Mouse (Mus musculus) kidney, adult 2 months (tissue): ENCODE results near the gene Prss53. TPM values are rescaled to one million over a fixed set of nuclear protein-coding genes. Genes with fewer than 3 reads are reported as not detected.
A peak's percentile ranks its signal among the peaks of the same experiment; 100 is the strongest.

Experiments used
- DNase-seq: peaks from one replicate; pipeline ENCODE4 v3.0.0; 2021
- H3K27ac ChIP-seq: fragments of 200-500 bp; 2 replicates; pipeline ENCODE4 v1.5.1; 2012; ENCODE audit warnings: low read depth, low read length, control low read depth, inconsistent platforms; ENCODE audit not compliant: insufficient read depth
- H3K27me3 ChIP-seq: fragments of 200-500 bp; replicated peaks from 2 replicates; pipeline ENCODE4 v1.6.1; 2012; ENCODE audit warnings: mild to moderate bottlenecking, moderate library complexity, low read length, inconsistent platforms; ENCODE audit not compliant: control insufficient read depth, insufficient read depth
- H3K36me3 ChIP-seq: fragments of 200-500 bp; 2 replicates; pipeline ENCODE4 v1.6.1; 2012; ENCODE audit warnings: mild to moderate bottlenecking, moderate library complexity, low read length, inconsistent platforms; ENCODE audit not compliant: control insufficient read depth, insufficient read depth
- H3K4me1 ChIP-seq: fragments of 200-500 bp; 2 replicates; pipeline ENCODE4 v1.6.1; 2011; ENCODE audit warnings: low read length; ENCODE audit not compliant: control insufficient read depth, insufficient read depth
- H3K4me3 ChIP-seq: fragments of 200-500 bp; 2 replicates; pipeline ENCODE4 v1.5.1; 2011; ENCODE audit warnings: mild to moderate bottlenecking, low read depth, low read length, control low read depth; ENCODE audit not compliant: insufficient read depth
- CTCF ChIP-seq: fragments of 200-500 bp; conservative IDR thresholded peaks from 2 replicates; pipeline ENCODE4 v1.5.1; 2011; ENCODE audit warnings: low read depth, mild to moderate bottlenecking, control low read depth, low read length, moderate library complexity, mixed read lengths; ENCODE audit not compliant: insufficient read depth, insufficient read length
- POLR2A ChIP-seq: fragments of 200-500 bp; IDR thresholded peaks from one replicate; pipeline ENCODE4 v1.6.1; 2011; ENCODE audit warnings: low read depth, low read length, control low read depth
- WGBS: fragments of 180-500 bp; shearing (Covaris S2); methylation state at CpG from one replicate; pipeline ENCODE4 v1.1.7; 2018; 5-methylcytosine and 5-hydroxymethylcytosine counted together
- polyA plus RNA-seq: library from polyadenylated mRNA; depleted of rRNA; stranded (reverse); fragments of >200 nt; gene quantifications from 2 replicates; pipeline ENCODE4 v1.2.3, GENCODE M21; 2012

Prss53 gene
- polyA plus RNA-seq, 1 experiment, result 5.1 TPM

GRCm38 (mm10) chr7:127876041-127876466 lies 14.7 kb downstream of the Prss53 start, which contains the start of gene Zfp646:
Zfp646 (plus strand) TSS chr7:127876221.
- peak within 1 kb of the TSS; percentile 95 for H3K27ac ChIP-seq
- H3K4me3 ChIP-seq, result peak within 1 kb of the TSS; percentile 75
- peak; percentile 84 for DNase-seq
- WGBS, result under 1% methylated on average over 41 of the region's 41 CpGs
- H3K36me3 ChIP-seq, result no peaks in the 10 kb centered on the region; the same call in 1 of the 2 replicates
- no peaks in the 10 kb centered on the region for H3K27me3 ChIP-seq
- TF ChIP-seq CTCF, result no peak
- no peak for TF ChIP-seq POLR2A
- peaks cover 8% of the 10 kb centered on the region; the same call in 1 of the 2 replicates for H3K4me1 ChIP-seq

GRCm38 (mm10) chr7:127875627-127876001 lies 15.2 kb downstream of the Prss53 start:
- peaks cover 8% of the 10 kb centered on the region; the same call in 1 of the 2 replicates for H3K4me1 ChIP-seq
- WGBS, result under 1% methylated on average over 43 of the region's 43 CpGs
- peak; percentile 94 for DNase-seq
- no peaks in the 10 kb centered on the region; the same call in 1 of the 2 replicates for H3K36me3 ChIP-seq
- H3K4me3 ChIP-seq, result peak overlapping the region; percentile 75
- TF ChIP-seq POLR2A (no peak), CTCF (no peak)
- H3K27ac ChIP-seq, result peak overlapping the region; percentile 70
- no peaks in the 10 kb centered on the region for H3K27me3 ChIP-seq

DNA sequence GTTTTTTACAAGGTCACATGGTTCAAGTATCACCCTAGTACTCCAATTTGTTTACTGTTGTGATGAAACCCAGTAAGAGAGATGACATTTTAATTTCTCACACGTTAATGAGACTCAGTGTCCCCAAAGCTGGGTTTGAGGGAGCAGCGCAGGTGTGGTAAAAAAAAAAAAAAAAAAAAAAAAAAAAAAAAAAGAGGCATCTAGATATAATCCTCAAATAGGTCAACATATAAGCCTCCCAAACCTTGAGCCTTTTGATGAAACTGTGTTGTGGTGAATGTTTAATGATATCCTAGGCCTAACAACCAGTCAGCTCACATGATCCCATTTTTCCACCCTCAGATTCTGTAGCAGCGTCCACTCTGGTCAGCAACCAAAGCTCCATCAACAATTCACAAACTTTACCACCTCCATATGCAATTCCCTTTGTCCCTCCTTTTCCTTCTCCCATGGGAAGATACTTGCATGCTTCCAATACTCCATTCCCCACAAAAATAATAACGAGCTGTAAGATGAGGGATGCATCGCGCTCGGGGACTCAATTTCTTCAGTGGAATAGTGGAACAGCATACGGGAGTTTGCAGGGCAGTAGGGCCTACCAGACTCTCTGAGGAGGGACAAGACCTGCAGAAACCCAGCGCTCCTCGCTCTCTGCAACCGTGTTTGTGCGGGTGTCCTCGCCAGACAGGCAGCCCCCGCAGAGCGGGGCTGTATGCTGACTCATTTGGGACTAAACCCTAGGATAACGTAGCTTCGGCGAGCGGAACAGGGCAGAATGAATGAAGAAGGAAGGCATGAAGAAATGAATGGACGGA lies 15.8 kb downstream of the Prss53 start:
- Histone ChIP-seq H3K27me3 (no peaks in the 10 kb centered on the region), H3K36me3 (no peaks in the 10 kb centered on the region; the same call in 1 of the 2 replicates), H3K27ac (peak overlapping the region; percentile 19; the same call in 1 of the 2 replicates), H3K4me1 (peaks cover 8% of the 10 kb centered on the region; the same call in 1 of the 2 replicates), H3K4me3 (peak overlapping the region; percentile 75)
- no peak for DNase-seq
- TF ChIP-seq CTCF (no peak), POLR2A (no peak)
- 4% methylated on average over 20 of the region's 20 CpGs for WGBS

DNA sequence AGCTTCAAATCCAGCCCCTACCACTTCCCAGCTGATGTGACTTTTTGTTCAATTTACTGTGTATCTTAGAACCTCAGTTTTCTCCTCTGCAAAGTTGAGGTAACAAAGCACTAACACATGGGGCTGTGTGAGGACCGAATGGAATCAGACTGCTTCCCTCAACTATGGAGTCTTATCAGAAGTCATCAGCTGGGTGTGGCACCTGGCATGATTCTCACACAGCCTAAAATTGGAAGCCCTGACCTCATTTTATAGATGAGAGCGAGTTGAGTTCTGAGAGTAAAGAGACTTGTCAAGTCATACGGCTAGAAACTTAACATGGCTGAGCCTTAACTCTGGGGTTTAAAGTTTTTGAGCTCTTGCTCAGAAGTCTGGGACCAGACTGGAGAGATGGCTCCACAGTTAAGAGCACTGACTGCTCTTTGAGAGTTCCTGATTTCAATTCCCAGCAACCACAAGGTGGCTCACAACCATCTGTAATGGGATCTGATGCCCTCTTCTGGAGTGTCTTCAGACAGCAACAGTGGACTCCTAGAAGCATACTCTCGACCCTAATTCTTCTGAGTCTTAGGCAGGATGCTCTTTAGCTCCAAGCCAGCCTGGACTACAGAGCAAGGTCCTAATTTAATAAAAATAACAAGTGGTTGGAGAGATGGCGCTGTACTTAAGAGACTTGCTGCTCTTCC lies 20.5 kb downstream of the Prss53 start:
- Histone ChIP-seq H3K4me3 (no peak overlapping the region), H3K27ac (no peak overlapping the region), H3K27me3 (no peaks in the 10 kb centered on the region), H3K4me1 (peaks cover 5% of the 10 kb centered on the region; the same call in 1 of the 2 replicates), H3K36me3 (no peaks in the 10 kb centered on the region)
- no peak for TF ChIP-seq POLR2A
- TF ChIP-seq CTCF, result 0 out of 2 replicates have a peak, but pooled peaks have one; percentile 22
- 89% methylated on average over 5 of the region's 5 CpGs for WGBS
- DNase-seq, result no peak

DNA sequence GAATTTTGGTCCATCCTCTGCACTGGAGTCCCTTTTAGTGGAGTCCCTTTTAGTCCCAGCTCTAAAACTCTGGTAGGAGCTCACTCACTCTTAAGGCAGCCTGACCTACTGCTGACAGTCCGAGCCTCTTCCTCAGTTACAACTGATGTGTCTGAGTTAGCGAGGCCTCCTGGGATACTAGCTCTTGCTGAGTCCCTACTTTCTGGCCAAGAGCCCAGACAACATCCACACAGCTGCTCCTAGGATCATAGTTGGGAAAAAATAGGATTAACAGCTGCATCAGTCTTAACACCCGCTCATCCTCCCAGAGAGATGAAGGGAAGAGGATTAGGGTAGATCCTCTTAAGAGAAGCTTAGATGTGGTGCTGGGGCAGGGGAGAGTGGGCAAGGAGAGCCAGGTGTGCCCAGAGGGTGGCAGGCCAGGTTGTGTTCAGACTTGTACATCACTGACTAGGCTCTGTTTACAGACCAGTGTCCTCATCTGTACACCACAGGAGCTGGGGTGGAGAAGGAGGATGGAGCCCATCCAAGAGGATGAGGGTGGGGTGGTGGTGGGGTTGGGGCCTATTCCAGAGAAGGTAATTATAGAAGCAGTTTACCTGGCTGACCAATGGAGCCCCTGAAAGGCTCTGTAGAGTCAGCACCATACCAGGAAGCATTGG lies 21.5 kb downstream of the Prss53 start:
- Histone ChIP-seq H3K27ac (no peak overlapping the region), H3K4me3 (no peak overlapping the region), H3K27me3 (no peaks in the 10 kb centered on the region), H3K4me1 (no peaks in the 10 kb centered on the region; the same call in 1 of the 2 replicates), H3K36me3 (no peaks in the 10 kb centered on the region)
- WGBS, result 78% methylated on average over 3 of the region's 3 CpGs
- TF ChIP-seq CTCF (no peak), POLR2A (no peak)
- DNase-seq, result no peak

DNA sequence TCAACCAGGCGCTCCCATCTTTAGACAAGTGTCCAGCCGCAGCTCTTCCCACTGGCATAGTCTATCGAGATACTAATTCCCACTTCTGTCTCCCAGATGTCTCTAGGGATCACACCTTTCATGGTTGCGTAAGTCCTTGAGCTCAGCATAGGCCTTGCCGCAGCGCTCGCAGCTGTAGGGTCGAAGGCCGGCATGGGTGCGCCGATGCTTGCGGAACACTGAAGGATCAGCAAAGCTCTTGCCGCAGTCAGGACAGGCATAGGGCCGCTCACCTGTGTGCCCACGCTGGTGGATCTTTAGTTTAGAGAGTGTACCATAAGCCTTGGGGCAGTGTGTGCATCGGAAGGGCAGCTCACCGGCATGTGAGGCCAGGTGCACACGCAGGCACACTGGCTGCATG lies 23.1 kb downstream of the Prss53 start:
- Histone ChIP-seq H3K36me3 (no peaks in the 10 kb centered on the region), H3K27me3 (no peaks in the 10 kb centered on the region), H3K4me3 (no peak overlapping the region), H3K4me1 (no peaks in the 10 kb centered on the region), H3K27ac (no peak overlapping the region)
- TF ChIP-seq POLR2A, result no peak
- 96% methylated on average over 18 of the region's 18 CpGs for WGBS
- no peak for DNase-seq
